Mouse (Mus musculus): ENCODE measurements at regions not wholly inside any gene's neighbourhood (a gene's known extent, or its start where the extent isn't known, plus 50 kb on each side); places are given as distances from the start of the nearest gene placed in this dataset.
A peak's percentile ranks its signal among the peaks of the same experiment; 100 is the strongest.

- Histone ChIP-seq H3K4me2 (no peak overlapping the region), H3K36me3 (ENCODE audit: insufficient read depth) (no peaks in the 10 kb centered on the region), H3K27ac (ENCODE audit: low read depth) (no peak overlapping the region), H3K9me3 (ENCODE audit: low read depth, low read length) (no peaks in the 10 kb centered on the region), H3K9ac (no peak overlapping the region), H3K4me3 (ENCODE audit: low read depth, low read length) (no peak overlapping the region), H3K4me1 (ENCODE audit: insufficient read depth) (no peaks in the 10 kb centered on the region), H3K27me3 (ENCODE audit: insufficient read depth, low read length) (no peaks in the 10 kb centered on the region)
- peak; percentile 34 for DNase-seq
- no peak for TF ChIP-seq CTCF (IDR thresholded peaks at IDR 0.05; ENCODE audit: low read depth)
- WGBS = 63% methylated on average over 6 of the region's 6 CpGs
- ATAC-seq (ENCODE audit: insufficient read depth) = no peak
These were observed 57.9 kb upstream of the Samsn1 start for GRCm38 (mm10) chr16:76079761-76080502.

- Histone ChIP-seq H3K27me3 (ENCODE audit: insufficient read depth, low read length) (no peaks in the 10 kb centered on the region), H3K36me3 (ENCODE audit: insufficient read depth) (no peaks in the 10 kb centered on the region), H3K4me3 (ENCODE audit: low read depth, low read length) (no peak overlapping the region), H3K4me2 (no peak overlapping the region), H3K9ac (no peak overlapping the region), H3K27ac (ENCODE audit: low read depth) (no peak overlapping the region), H3K4me1 (ENCODE audit: insufficient read depth) (no peaks in the 10 kb centered on the region), H3K9me3 (ENCODE audit: low read depth, low read length) (no peaks in the 10 kb centered on the region)
- no peak for TF ChIP-seq CTCF (IDR thresholded peaks at IDR 0.05; ENCODE audit: low read depth)
- WGBS = 76% methylated on average over 5 of the region's 5 CpGs
- no peak for DNase-seq
- no peak for ATAC-seq (ENCODE audit: insufficient read depth)
These were observed 56.1 kb upstream of the Samsn1 start for GRCm38 (mm10) chr16:76078219-76078618.

GRCm38 (mm10) chr16:76076231-76076630, 54.1 kb upstream of the Samsn1 start:
- H3K4me2 ChIP-seq = no peak overlapping the region
- no peak overlapping the region for H3K9ac ChIP-seq
- TF ChIP-seq CTCF (IDR thresholded peaks at IDR 0.05; ENCODE audit: low read depth) = no peak
- no peak overlapping the region for H3K4me3 ChIP-seq (ENCODE audit: low read depth, low read length)
- WGBS = 52% methylated on average over 5 of the region's 5 CpGs
- H3K36me3 ChIP-seq (ENCODE audit: insufficient read depth) = no peaks in the 10 kb centered on the region
- DNase-seq (no peak), ATAC-seq (ENCODE audit: insufficient read depth) (no peak)
- H3K9me3 ChIP-seq (ENCODE audit: low read depth, low read length) = no peaks in the 10 kb centered on the region
- no peaks in the 10 kb centered on the region for H3K4me1 ChIP-seq (ENCODE audit: insufficient read depth)
- H3K27ac ChIP-seq (ENCODE audit: low read depth) = no peak overlapping the region
- H3K27me3 ChIP-seq (ENCODE audit: insufficient read depth, low read length) = no peaks in the 10 kb centered on the region

All from lung, embryonic 14.5 days (tissue).